Comparison of ENCODE assay signal across 31 mouse cellular contexts in the genomic region with DNA sequence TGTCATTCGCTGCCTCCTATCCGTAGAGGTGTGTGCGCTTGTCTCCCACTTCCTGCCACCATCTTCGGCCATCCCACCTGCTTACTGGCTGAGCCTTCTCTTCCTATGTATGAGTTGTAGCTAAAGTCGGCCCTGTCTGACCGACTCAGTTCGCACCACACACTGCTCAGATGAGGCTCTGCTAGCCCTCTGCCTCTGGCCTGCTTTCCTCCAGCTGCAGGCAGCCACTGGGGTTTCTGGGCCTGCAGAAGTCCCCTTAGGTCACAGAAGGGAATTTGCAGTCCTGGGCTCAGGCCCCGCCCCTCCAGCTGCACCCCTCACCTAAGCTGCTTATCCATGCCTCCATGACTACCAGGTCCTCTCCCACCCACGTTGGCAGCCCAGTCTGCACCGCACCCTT. TPM values are rescaled to one million over a fixed set of nuclear protein-coding genes. Genes with fewer than 3 reads are reported as not detected.
DNase-seq lines count a peak whose midpoint lies in the region; ATAC-seq and TF ChIP-seq lines count a peak whose summit lies in the region.
"Had no signal": no experiment of that assay in that cellular context is flagged by ENCODE, and none has a peak within 500 bp of the region (broad histone marks: within the 10 kb centered on the region; RNA-seq: fewer than 3 reads in every experiment).

No protein-coding gene starts in this region.

- dilution Hi-C loops in CH12.LX (cut with MboI; ENCODE audit: extremely low pct_ligation_motif_present, extremely low pct_unique_long_range_greater_than_20kb, low sequenced_read_pairs): no loop called here

- ATAC-seq in liver, embryonic 11.5 days (replicated peaks; ENCODE audit: low FRiP score): no peak
- no peak for ATAC-seq in neural tube, embryonic 15.5 days (ENCODE audit: low FRiP score)
- ATAC-seq: forebrain, postnatal 0 days; liver, embryonic 12.5 days; liver, postnatal 0 days; midbrain, embryonic 15.5 days had no signal

- peak overlapping the region in 1 of 3 experiments; percentile 17 for H3K4me3 ChIP-seq in CH12.LX (replicated peaks in 1 of 3; ENCODE audit: low read depth in 2 of 3, low read length in 2 of 3, poor library complexity in 1 of 3)
- H3K4me3 ChIP-seq in liver, embryonic 11.5 days (ENCODE audit: low read depth, low read length): no peak overlapping the region
- H3K4me3 ChIP-seq in neural tube, embryonic 15.5 days (replicated peaks): no peak overlapping the region
- H3K4me3 ChIP-seq: embryonic facial prominence, embryonic 13.5 days; erythroblast, embryonic 14.5 days; forebrain, embryonic 12.5 days; heart, embryonic 10.5 days; hindbrain, embryonic 12.5 days; kidney, embryonic 15.5 days; limb, embryonic 13.5 days; liver, embryonic 12.5 days; midbrain, embryonic 15.5 days had no signal

- 69% methylated on average over 10 of the region's 10 CpGs for WGBS in liver, embryonic 11.5 days
- 84% methylated on average over 10 of the region's 10 CpGs for WGBS in neural tube, embryonic 15.5 days

- peak overlapping the region; percentile 94 for H3K27ac ChIP-seq in CH12.LX (ENCODE audit: insufficient read depth, low read depth)
- no peak overlapping the region for H3K27ac ChIP-seq in liver, embryonic 11.5 days (ENCODE audit: low read depth, low read length)
- no peak overlapping the region for H3K27ac ChIP-seq in neural tube, embryonic 15.5 days (replicated peaks)
- H3K27ac ChIP-seq: embryonic facial prominence, embryonic 13.5 days; forebrain, embryonic 12.5 days; heart, embryonic 10.5 days; hindbrain, embryonic 12.5 days; kidney, embryonic 15.5 days; limb, embryonic 13.5 days; liver, embryonic 12.5 days; macrophage; midbrain, embryonic 15.5 days had no signal

- H3K79me2 ChIP-seq in CH12.LX (replicated peaks; ENCODE audit: control insufficient read depth, extremely low read depth, insufficient read depth, poor library complexity, severe bottlenecking): peaks cover 60% of the 10 kb centered on the region

- H3K9me3 ChIP-seq in CH12.LX (replicated peaks; ENCODE audit: low read length): no peaks in the 10 kb centered on the region
- H3K9me3 ChIP-seq in liver, embryonic 11.5 days (ENCODE audit: control insufficient read depth, low read length): no peaks in the 10 kb centered on the region
- no peaks in the 10 kb centered on the region for H3K9me3 ChIP-seq in neural tube, embryonic 15.5 days (replicated peaks)
- H3K9me3 ChIP-seq: G1E; heart, embryonic 10.5 days; hindbrain, embryonic 12.5 days; kidney, embryonic 15.5 days; limb, embryonic 13.5 days; liver, embryonic 12.5 days; midbrain, embryonic 15.5 days had no signal

- TF ChIP-seq POLR2A in CH12.LX (IDR thresholded peaks at IDR 0.05; ENCODE audit: low read depth, low read length): peak; percentile 62

- in situ Hi-C loops in CH12.LX (cut with MboI; ENCODE audit: low pct_ligation_motif_present, low pct_unique_long_range_greater_than_20kb, low sequenced_read_pairs): no loop called here

- H3K36me3 ChIP-seq in CH12.LX (replicated peaks in 1 of 2; ENCODE audit: control insufficient read depth in 1 of 2, insufficient read depth in 1 of 2, low read length in 1 of 2): peaks cover 0 to 42% of the 10 kb centered on the region in 2 experiments
- no peaks in the 10 kb centered on the region for H3K36me3 ChIP-seq in liver, embryonic 11.5 days (ENCODE audit: control insufficient read depth, insufficient read depth, low read length)
- no peaks in the 10 kb centered on the region for H3K36me3 ChIP-seq in neural tube, embryonic 15.5 days
- H3K36me3 ChIP-seq: embryonic facial prominence, embryonic 13.5 days; forebrain, embryonic 12.5 days; G1E; heart, embryonic 10.5 days; hindbrain, embryonic 12.5 days; kidney, embryonic 15.5 days; limb, embryonic 13.5 days; liver, embryonic 12.5 days; midbrain, embryonic 15.5 days had no signal

- 0 out of 2 replicates have a peak, but pooled peaks have one; percentile 22 for TF ChIP-seq EP300 in CH12.LX (IDR thresholded peaks at IDR 0.05; ENCODE audit: low read length)

- no peak; the same call in 1 of the 2 replicates for TF ChIP-seq RAD21 in CH12.LX (IDR thresholded peaks at IDR 0.05; ENCODE audit: low read depth, low read length)

- H3K4me2 ChIP-seq in CH12.LX (ENCODE audit: insufficient read depth, low read depth, poor library complexity, severe bottlenecking): no peak overlapping the region; the same call in 1 of the 2 replicates
- H3K4me2 ChIP-seq in liver, embryonic 11.5 days: no peak overlapping the region
- no peak overlapping the region for H3K4me2 ChIP-seq in neural tube, embryonic 15.5 days
- H3K4me2 ChIP-seq: embryonic facial prominence, embryonic 13.5 days; forebrain, embryonic 12.5 days; hindbrain, embryonic 12.5 days; kidney, embryonic 15.5 days; limb, embryonic 13.5 days; liver, embryonic 12.5 days; midbrain, embryonic 15.5 days had no signal

- peaks cover 40 to 94% of the 10 kb centered on the region in 2 experiments for H3K4me1 ChIP-seq in CH12.LX (ENCODE audit: control insufficient read depth in 1 of 2, insufficient read depth in 2 of 2)
- no peaks in the 10 kb centered on the region for H3K4me1 ChIP-seq in liver, embryonic 11.5 days (replicated peaks; ENCODE audit: control insufficient read depth, insufficient read depth, low read length)
- peaks cover 2% of the 10 kb centered on the region; the same call in 1 of the 2 replicates for H3K4me1 ChIP-seq in neural tube, embryonic 15.5 days
- H3K4me1 ChIP-seq: hindbrain, embryonic 12.5 days; midbrain, embryonic 15.5 days had no signal

- 0 out of 2 replicates have a peak overlapping the region, but pooled peaks have one; percentile 1 for H3K9ac ChIP-seq in CH12.LX (ENCODE audit: insufficient read depth, low read depth)
- H3K9ac ChIP-seq in liver, embryonic 11.5 days (ENCODE audit: low read depth, low read length): no peak overlapping the region
- no peak overlapping the region for H3K9ac ChIP-seq in neural tube, embryonic 15.5 days (replicated peaks)
- H3K9ac ChIP-seq: embryonic facial prominence, embryonic 13.5 days; forebrain, embryonic 12.5 days; forebrain, postnatal 0 days; hindbrain, embryonic 12.5 days; kidney, embryonic 15.5 days; limb, embryonic 13.5 days; liver, embryonic 12.5 days; liver, postnatal 0 days; midbrain, embryonic 15.5 days had no signal

- no peaks in the 10 kb centered on the region for H3K27me3 ChIP-seq in CH12.LX (replicated peaks)
- H3K27me3 ChIP-seq in liver, embryonic 11.5 days (replicated peaks; ENCODE audit: control insufficient read depth, insufficient read depth, low read length): no peaks in the 10 kb centered on the region
- H3K27me3 ChIP-seq in neural tube, embryonic 15.5 days (replicated peaks): no peaks in the 10 kb centered on the region
- H3K27me3 ChIP-seq: embryonic facial prominence, embryonic 13.5 days; forebrain, embryonic 12.5 days; hindbrain, embryonic 12.5 days; kidney, embryonic 15.5 days; limb, embryonic 13.5 days; liver, embryonic 12.5 days; midbrain, embryonic 15.5 days had no signal

- TF ChIP-seq CTCF in CH12.LX (conservative IDR thresholded peaks at IDR 0.05 in 1 of 2, IDR thresholded peaks at IDR 0.05 in 1 of 2; ENCODE audit: low read depth in 2 of 2, low read length in 2 of 2): no peak

- peak; percentile 18 for DNase-seq in retina, adult 2 months (ENCODE audit: low read depth, low spot score)
- DNase-seq in retina, embryonic 14.5 days (ENCODE audit: low spot score): no peak
- peak; percentile 82 for DNase-seq in CH12.LX (ENCODE audit: extremely low read depth)
- DNase-seq in induced T-regulatory cell, adult 2 months (ENCODE audit: low read depth): peak; percentile 69
- DNase-seq in ovary, adult 18-20 months (ENCODE audit: low spot score): no peak
- DNase-seq in liver, embryonic 11.5 days (ENCODE audit: low spot score): no peak
- DNase-seq: adrenal gland, postnatal 14 days; cerebellum, adult 11 months; cerebellum, adult 9-10 months; embryo, embryonic 11 days; forebrain, postnatal 0 days; heart, postnatal 36 days; kidney, adult 18-20 months; kidney, postnatal 25 days; liver, postnatal 0 days; lung, postnatal 10 days; right cerebral cortex, postnatal 25 days; spleen, adult 18-20 months; thymus, postnatal 25 days had no signal

TF ChIP-seq in CH12.LX, 34 proteins besides CTCF, POLR2A, EP300 and RAD21 (continues in another document):
- no peak for TF ChIP-seq ZNF384 (IDR thresholded peaks at IDR 0.05; ENCODE audit: low read depth, low read length)
- TF ChIP-seq PAX5 (IDR thresholded peaks at IDR 0.05; ENCODE audit: low read length): no peak
- no peak for TF ChIP-seq USF1 (IDR thresholded peaks at IDR 0.05; ENCODE audit: low read depth, low read length)
- peak; percentile 67 for TF ChIP-seq ZMIZ1 (IDR thresholded peaks at IDR 0.05; ENCODE audit: low read depth, low read length)
- peak; percentile 69 for TF ChIP-seq ELF1 (IDR thresholded peaks at IDR 0.05; ENCODE audit: low read depth, low read length)
- peak; percentile 64 for TF ChIP-seq MXI1 (IDR thresholded peaks at IDR 0.05; ENCODE audit: low read depth, low read length)
- no peak for TF ChIP-seq E2F4 (IDR thresholded peaks at IDR 0.05; ENCODE audit: insufficient replicate concordance, low read depth, low read length)
- TF ChIP-seq BHLHE40 (IDR thresholded peaks at IDR 0.05; ENCODE audit: low read depth, low read length): peak; percentile 42; the same call in 1 of the 2 replicates
- no peak for TF ChIP-seq ZKSCAN1 (IDR thresholded peaks at IDR 0.05; ENCODE audit: borderline replicate concordance, low read depth, low read length)
- 0 out of 2 replicates have a peak, but pooled peaks have one; percentile 35 for TF ChIP-seq POLR2AphosphoS2 (IDR thresholded peaks at IDR 0.05; ENCODE audit: low read depth, low read length)
- TF ChIP-seq KAT2A (IDR thresholded peaks at IDR 0.05; ENCODE audit: insufficient replicate concordance, low read length): no peak
- no peak for TF ChIP-seq JUN (IDR thresholded peaks at IDR 0.05; ENCODE audit: insufficient read depth, low read depth, low read length)
- no peak for TF ChIP-seq JUND (conservative IDR thresholded peaks at IDR 0.05; ENCODE audit: low read depth, low read length)
- TF ChIP-seq NELFE (IDR thresholded peaks at IDR 0.05; ENCODE audit: low read depth, low read length): peak; percentile 61
- 0 out of 2 replicates have a peak, but pooled peaks have one; percentile 48 for TF ChIP-seq CHD2 (IDR thresholded peaks at IDR 0.05; ENCODE audit: low read length)
- peak; percentile 52 for TF ChIP-seq ETS1 (conservative IDR thresholded peaks at IDR 0.05; ENCODE audit: low read depth, low read length)
- peak; percentile 88; the same call in 1 of the 2 replicates for TF ChIP-seq UBTF (IDR thresholded peaks at IDR 0.05; ENCODE audit: low read depth, low read length)
- TF ChIP-seq TBP (conservative IDR thresholded peaks at IDR 0.05; ENCODE audit: low read depth, low read length): peak; percentile 65; the same call in 1 of the 2 replicates

RNA-seq across cellular contexts. Expression of gene Myo1e, which starts 39.3 kb away (rescaled TPM):
- total RNA-seq in CH12.LX (2012; rRNA removed): 97.6 and 98.7 TPM in 2 replicates
- 82.3 and 88.5 TPM in 2 replicates for total RNA-seq in CH12.LX (2014; rRNA removed)
- 186 and 188 TPM in 2 replicates for polyA plus RNA-seq in CH12.LX (2012; ENCODE audit: insufficient read length, low read depth)
- polyA plus RNA-seq in liver, embryonic 11.5 days (2014; fragmentation: Nextera tagmentation; extraction: Ambion mirVana): 5.9 and 6.1 TPM in 2 replicates
- polyA plus RNA-seq in neural tube, embryonic 15.5 days (2015; fragmentation: Nextera tagmentation; extraction: Ambion mirVana): 5.3 and 8.9 TPM in 2 replicates

Comparison
In these comparisons a context has a peak if more than half of its experiments do, and no peak if none do; other contexts are left out.
1. DNase-seq: peak in retina, adult 2 months (single experiment), CH12.LX (single experiment) and induced T-regulatory cell, adult 2 months (single experiment); none in retina, embryonic 14.5 days (single experiment), ovary, adult 18-20 months (single experiment) and liver, embryonic 11.5 days (single experiment).
2. RNA of gene Myo1e, which starts 39.3 kb away (polyA plus RNA-seq): 186 to 188 TPM in CH12.LX; 5.9 to 6.1 TPM in liver, embryonic 11.5 days and 5.3 to 8.9 TPM in neural tube, embryonic 15.5 days; every median in the first group is over 10 times any median in the second.